Mouse (Mus musculus) left cerebral cortex, adult 9 months (tissue): ENCODE data around the gene Spag4.
"Not testable (repeated sequence)": the region's sequence is repeated elsewhere in the genome, so short reads cannot be mapped to it uniquely, and the experiment has no call there.

Experiments
- DNase-seq, 2 experiments: peaks; one replicate each; pipeline ENCODE4 v3.0.0; 2022; ENCODE audit warnings: low spot score in 2 of 2

Spag4 gene

DNA sequence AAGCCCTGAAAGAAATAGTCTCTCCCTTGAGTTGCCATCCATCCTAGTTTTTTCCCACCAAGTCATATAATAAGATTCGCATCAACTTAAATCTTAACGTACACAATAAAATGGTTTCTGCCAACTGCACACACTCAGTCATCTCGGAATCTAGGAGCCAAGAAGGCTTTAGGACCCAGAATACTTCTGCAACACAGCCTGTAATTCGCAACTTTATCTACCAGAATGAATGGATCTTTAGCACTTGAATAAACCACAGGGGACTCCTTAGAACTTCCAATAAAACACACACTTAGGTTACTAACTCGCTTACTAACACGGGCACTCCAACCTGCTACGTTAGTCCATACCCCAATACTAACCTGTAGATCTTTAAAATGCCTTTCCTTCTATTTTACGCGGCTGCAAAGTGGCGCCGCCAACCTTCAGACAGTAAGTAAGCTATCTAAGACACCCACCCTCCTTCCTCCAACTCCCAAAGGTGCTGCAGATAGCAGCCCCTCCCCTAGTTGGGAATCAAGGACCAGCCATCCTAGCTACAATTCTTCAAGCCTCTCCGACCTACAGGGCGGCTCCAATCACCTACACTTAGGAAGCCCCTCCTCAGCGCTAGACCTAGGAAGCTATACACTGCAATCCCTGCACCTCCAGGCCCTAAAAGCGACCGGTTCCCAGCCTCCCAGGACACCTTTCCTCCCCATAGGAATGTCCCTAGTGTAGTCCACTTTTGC lies 45.8 kb downstream of the Spag4 start:
- peak in 1 of 2 experiments; percentile 21 for DNase-seq

DNA sequence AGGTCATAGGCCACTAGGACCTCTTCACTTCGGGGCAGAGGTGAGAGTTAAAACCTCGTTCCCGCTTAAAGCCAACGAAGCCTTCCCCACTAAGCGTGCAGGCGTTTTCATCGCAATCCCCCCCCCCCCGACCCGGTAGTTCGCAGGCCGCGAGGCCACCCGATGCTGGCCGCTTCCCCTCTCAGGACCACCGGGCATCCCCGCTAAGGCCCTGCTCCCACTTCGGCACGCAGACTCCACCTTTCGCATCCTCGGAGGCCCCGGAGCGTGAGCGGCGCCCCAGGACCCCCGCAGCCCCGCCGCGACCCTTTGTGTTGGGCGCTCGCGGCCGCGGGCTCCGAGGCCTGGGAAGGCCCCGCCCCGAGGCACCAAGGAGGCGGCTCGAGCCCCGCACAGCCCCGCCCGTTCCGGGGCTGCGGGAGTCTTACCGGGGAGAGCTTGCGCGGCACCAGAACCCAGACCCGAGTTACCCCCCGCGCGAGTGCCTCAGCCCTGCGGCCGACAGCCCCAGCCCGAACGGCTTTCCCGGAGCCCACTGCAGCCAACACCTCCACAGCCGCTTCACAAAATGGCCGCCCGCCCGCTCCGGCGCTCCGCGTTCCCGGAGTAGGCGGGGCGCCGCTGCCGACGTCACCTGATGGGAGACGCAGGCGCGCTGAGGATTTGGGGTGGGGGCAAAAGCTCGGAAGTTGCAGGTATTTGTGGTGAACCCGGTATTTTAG lies 46.5 kb downstream of the Spag4 start, which contains the start of the genes Cpne1 and Rbm12:
Gene Cpne1, minus strand, starts transcription at position 608 of the 722 bp plus-strand sequence.
Gene Rbm12, minus strand, starts transcription at position 621 of the 722 bp plus-strand sequence.
- DNase-seq: peak; percentile 58 to 86

DNA sequence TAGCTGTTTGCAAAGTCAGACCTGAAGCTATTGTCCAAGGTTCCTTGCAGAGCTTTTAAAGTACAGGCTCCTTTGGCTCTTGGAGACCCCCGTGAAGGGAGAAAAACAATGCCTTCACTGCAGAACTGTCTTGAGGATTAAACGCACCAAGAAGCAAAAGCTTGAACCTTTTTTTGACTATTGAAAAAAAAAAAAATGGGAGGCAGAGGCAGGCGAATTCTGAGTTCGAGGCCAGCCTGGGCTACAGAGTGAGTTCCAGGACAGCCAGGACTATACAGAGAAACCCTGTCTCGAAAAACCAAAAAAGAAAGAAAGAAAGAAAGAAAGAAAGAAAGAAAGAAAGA lies 47.1 kb downstream of the Spag4 start:
- DNase-seq: not testable (repeated sequence)

DNA sequence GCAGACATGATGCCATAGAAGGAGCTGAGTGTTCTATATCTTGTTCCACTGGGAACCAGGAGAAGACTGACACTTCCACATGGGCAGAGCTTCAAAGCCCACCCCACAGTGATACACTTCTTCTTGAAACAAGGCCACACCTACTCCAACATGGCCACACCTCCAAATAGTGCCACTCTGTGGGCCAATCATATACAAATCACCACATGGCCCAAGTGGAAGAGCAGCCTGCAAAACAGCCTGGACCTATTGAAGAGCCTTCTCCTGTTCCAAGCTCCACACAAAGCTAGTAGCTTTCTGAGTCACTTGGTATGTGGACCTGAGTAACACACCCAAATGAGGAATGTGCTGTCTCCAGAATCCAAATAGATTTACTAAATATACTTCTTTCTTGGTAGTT lies 54.6 kb downstream of the Spag4 start:
- DNase-seq: no peak
